Mouse (Mus musculus): ENCODE results near the gene Wdtc1.

The Wdtc1 gene

DNA sequence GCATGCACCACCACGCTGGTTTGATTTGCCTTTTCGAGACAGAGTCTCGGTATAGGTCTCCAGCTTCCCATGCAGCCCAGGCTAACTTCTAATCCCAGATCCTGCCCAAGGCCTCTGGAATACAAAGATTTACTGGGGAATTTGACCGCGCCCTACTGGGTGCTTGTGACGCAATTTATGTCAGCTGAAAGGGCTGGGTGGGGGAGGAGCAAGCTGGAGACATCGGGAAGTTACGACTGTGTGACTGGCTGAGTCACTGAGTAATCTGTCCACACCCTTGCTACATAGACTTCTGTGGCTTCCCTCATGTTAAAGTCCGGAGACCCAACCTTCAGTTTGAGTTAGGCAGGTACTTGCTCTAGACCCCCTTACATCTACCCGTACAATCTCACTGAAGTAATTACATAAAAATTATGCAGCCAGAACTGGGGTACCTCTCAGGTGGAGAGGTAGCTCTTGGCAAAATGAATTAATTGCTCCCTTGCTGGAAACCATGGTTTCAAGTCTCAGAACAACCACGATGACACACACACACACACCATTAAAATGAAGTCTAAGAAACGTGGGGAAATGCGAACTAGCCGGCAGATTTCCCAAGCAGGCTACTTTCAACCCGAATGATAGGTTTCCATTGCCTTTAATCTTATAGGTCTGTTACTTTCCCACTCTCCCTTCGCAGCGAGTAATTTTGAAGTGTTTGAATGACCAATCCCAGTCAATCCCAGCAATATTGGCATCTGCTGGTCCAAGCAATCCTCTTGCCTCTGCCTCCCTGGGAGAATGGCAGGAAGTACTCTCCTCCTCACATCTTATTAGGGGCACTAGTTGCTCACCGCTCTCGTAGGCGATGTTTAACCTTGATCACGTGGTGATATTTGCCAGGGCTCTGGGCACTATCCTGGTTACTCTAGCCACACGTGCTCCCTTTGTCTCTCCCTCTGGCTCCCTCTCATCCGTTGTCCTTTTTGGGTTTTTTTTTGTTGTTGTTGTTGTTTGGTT, at the start of gene Wdtc1:
Wdtc1 (minus strand) TSS at position 115 of the 999 bp plus-strand sequence.
- DNase-seq (ENCODE audit: low spot score) = no peak

GRCm38 (mm10) chr4:133402011-133402410, 48.7 kb upstream of the Wdtc1 start:
- no peak for DNase-seq (ENCODE audit: low spot score)

GRCm38 (mm10) chr4:133400098-133400497, 46.8 kb upstream of the Wdtc1 start:
- DNase-seq (ENCODE audit: low spot score) = no peak

GRCm38 (mm10) chr4:133399509-133399908, 46.2 kb upstream of the Wdtc1 start:
- no peak for DNase-seq (ENCODE audit: low spot score)

GRCm38 (mm10) chr4:133398619-133399018, 45.3 kb upstream of the Wdtc1 start:
- no peak for DNase-seq (ENCODE audit: low spot score)

DNA sequence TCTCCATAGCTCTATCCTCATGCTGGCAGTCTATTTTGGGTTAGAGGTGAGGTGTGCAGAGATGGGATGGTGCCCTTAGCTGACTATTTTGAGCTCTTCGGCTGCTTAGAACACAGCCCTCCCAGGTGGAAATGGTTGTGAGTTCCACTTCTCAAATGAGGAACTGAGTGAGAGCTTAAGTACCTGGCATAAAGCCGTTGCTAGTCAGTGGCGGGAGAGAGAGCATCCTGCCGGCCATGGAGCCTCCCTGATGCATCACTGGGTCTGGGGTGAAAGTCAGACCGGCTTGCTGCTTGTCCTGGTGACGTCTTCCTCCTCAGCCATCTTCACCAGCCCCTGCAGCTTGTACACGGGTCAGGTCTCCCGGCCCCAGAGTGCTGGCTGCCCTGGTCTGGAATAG, 44.7 kb upstream of the Wdtc1 start:
- no peak for DNase-seq (ENCODE audit: low spot score)

- no peak for DNase-seq (ENCODE audit: low spot score)
Observed at GRCm38 (mm10) chr4:133397299-133397698, 44.0 kb upstream of the Wdtc1 start.

DNA sequence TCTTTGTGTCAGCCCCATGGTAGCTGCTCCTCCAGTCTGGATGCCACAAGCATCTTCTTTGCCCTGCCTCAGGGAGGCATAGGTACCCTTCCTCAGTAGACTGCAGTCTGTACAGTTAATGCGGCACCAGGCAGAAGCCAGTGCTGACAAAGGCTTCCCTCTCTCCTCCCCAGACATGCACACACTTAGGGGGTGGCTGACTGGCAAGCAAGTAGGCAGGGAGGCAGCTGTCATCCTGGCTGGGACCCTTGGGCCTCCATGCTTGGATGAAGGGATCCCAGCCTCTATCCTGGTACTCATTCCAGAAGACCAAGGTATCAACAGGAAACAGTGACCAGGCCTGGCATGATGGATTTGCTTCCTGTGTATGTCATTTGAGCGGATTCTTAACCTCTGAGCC, 42.8 kb upstream of the Wdtc1 start:
- DNase-seq (ENCODE audit: low spot score) = no peak

GRCm38 (mm10) chr4:133394981-133395573, 41.8 kb upstream of the Wdtc1 start:
- no peak for DNase-seq (ENCODE audit: low spot score)

GRCm38 (mm10) chr4:133391185-133392040, 38.1 kb upstream of the Wdtc1 start:
- DNase-seq (ENCODE audit: low spot score) = no peak

GRCm38 (mm10) chr4:133390585-133390984, 37.3 kb upstream of the Wdtc1 start:
- DNase-seq (ENCODE audit: low spot score) = no peak

DNA sequence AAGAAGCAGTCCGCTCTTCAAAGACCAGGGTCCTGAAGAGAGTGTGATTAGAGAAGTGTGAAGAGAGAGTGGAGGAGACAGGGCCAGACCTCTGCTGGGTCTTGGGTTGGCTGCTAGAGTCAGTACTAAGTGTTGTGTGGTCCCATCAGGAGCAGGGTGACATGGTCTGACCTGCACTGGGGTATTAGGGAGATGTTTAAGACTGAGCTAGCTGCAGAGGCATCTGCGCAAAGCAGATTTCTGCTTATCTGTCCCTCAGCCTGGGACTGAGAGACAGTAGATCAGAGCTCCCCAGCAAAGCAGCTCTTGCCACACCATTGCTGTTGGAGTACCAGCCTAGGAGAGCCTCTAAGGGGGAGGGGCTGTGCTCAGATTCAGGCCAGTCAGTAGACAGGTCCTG, 36.8 kb upstream of the Wdtc1 start:
- DNase-seq (ENCODE audit: low spot score) = no peak

DNA sequence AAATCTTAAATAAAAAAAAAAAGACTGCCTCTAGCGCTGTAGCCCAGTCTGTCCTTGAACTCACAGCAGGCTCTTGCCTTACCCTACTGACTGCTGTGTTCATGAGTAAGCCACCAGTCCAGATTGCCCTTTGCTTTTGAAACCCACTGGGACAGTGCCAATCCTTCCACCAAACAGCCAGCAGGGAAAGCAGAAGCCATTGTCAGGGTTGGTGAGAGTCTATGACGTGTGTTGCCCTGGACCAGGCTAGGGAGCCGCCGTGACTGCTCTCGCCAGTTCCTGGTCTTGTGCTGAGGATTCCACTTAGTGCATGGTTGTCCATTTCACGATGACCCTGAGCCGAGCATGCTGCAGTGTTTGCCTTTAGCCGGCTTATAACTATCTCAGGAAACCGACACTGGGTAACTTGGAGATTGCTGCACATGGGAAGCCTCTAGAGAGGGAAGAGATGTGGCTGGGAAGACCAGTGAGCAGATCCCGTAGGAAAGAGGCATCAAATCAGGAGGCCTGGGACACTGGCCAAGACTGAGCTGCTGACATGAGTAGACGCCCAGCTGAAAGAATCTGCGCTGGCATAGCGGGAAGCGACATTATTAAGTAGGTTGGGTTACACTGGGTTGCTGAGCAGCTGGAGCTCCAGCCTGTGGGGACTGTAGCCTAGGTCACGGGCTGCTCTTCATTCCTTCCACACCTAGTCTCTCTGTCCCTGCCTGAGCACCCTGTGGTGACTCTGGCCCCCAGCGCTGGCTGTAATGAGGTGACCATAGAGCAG, 35.7 kb upstream of the Wdtc1 start:
- DNase-seq (ENCODE audit: low spot score) = no peak

- no peak for DNase-seq (ENCODE audit: low spot score)
Observed at GRCm38 (mm10) chr4:133387053-133387452, 33.8 kb upstream of the Wdtc1 start.

- DNase-seq (ENCODE audit: low spot score) = no peak
Observed at GRCm38 (mm10) chr4:133386061-133386797, 32.9 kb upstream of the Wdtc1 start.

DNA sequence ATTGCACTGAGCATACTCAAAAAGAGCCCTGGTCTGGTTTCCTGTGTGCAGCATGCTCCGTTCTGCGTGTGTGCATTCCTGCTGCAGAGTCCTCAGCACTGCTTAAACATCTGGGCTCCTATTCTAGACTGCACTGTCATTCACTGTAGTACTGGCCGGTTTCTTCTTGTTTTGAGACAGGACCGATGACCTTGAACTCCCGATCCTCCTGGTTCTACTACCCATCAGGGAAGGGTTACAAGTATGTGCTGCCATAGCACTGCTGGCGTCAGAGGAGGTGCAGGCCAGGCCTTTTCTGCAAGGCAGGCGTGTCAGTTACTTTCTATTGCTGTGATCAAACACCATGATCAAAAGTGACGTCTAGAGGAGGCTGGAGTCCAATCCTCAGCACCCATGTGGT, 27.9 kb upstream of the Wdtc1 start:
- no peak for DNase-seq (ENCODE audit: low spot score)

DNA sequence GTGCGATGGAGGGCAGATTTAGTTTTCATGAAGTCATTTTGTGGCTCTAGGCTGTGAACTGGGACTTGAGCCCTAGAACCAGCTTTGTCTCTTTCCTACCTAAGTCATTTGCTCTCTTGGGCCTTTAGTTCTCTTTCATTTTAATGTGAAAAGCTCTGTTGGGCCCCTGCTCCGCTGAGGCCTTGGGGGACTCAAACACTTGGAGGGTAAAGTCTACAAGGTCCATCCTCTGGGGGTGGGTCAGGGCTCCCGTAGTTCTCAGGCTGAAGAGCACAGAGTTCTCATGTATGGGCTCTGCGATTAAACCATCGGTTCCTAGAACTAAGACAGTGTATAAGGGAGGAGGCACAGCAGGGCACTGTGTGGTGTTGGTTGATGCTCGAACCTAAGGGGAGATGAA, 27.3 kb upstream of the Wdtc1 start:
- DNase-seq (ENCODE audit: low spot score) = no peak

DNA sequence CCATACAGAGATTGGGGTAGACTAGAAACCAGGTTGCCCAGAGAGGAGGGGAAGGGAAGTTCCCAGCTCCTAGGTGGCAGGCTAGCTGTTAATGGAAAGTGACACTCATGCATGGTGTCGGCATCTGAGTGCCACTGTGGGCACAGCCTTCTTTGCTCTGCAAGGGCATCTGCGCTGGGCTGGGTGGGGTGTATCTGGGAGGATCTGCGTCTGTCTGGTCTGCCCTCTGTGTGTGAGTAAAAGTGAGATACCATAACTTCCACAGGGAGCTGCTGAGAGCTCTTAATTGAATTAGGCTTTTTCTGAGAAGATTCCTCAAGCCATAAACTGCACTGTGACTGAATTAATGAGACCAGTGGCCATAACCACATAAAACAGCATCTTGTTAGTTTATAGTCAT, 26.6 kb upstream of the Wdtc1 start:
- DNase-seq (ENCODE audit: low spot score) = no peak

GRCm38 (mm10) chr4:133379046-133379347, 25.7 kb upstream of the Wdtc1 start:
- no peak for DNase-seq (ENCODE audit: low spot score)

DNA sequence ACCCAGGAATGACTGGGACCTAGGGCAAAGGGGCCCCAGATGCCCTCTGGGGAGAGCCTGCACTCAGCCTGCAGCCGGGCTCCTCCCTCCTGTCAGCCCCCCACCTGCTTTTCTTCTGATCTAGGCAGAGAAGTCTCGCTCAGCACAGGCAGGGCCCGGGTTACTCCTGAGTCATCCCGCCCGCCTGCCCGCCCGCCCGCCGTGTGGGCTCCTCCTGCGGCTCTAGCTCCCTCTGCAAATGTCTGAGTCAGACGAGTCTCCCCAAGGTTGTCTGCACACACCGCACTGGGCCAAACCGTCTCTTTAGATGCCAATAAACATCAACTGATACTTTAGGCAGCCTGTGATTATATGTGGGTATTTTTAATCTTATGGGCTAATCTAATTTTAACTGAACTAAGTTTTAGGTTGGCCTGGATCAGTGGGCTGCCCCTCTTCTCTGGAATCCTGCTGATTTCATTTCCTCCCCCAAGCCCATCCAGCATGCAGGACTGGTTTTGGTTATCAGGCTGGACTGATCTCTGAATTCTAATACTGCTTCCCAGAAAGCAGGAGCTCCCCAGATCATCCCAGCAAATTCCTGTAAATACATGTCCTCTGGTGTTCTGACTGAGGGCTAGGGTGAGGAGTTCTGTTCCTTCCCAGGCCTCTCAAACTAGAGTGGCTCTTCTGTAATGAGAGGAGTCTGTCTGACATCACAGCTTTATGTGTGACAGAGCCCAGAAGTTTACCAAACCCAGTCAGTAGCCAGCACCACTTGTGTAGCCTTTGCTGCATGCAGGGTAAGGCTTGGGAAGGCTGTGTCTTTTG, 25.2 kb upstream of the Wdtc1 start:
- no peak for DNase-seq (ENCODE audit: low spot score)
